Mouse (Mus musculus) heart, embryonic 14.5 days (tissue): Measurements from ENCODE around the gene Apela. TPM values are rescaled to one million over a fixed set of nuclear protein-coding genes. Genes with fewer than 3 reads are reported as not detected.
"Not testable (repeated sequence)": the region's sequence is repeated elsewhere in the genome, so short reads cannot be mapped to it uniquely, and the experiment has no call there.

Experiments used
- ATAC-seq: fragments of 200-750 bp; cut with Nextera tagmentation; 2 replicates; pipeline ENCODE4 v1.8.0; 2017; ENCODE audit warnings: low read depth, moderate TSS enrichment; ENCODE audit not compliant: insufficient number of reproducible peaks, insufficient read depth, low FRiP score
- H3K27ac ChIP-seq, 2 experiments: fragments of 200-500 bp in 1 of 2; fragments of 300-500 bp in 1 of 2; sonication (generic) in 1 of 2; replicated peaks in 1 of 2; 2 replicates each; pipeline ENCODE4 v1.5.1; 2012 to 2014; ENCODE audit warnings: low read depth in 2 of 2, low read length in 2 of 2, control low read depth in 1 of 2, mild to moderate bottlenecking in 1 of 2, mixed read lengths in 1 of 2; ENCODE audit not compliant: control insufficient read depth in 1 of 2, insufficient read depth in 1 of 2
- H3K27me3 ChIP-seq: fragments of 300-500 bp; sonication (generic); 2 replicates; pipeline ENCODE4 v1.6.1; 2014; ENCODE audit warnings: mild to moderate bottlenecking, low read length, control low read depth; ENCODE audit not compliant: control insufficient read depth, insufficient read depth
- H3K36me3 ChIP-seq: fragments of 300-500 bp; sonication (generic); 2 replicates; pipeline ENCODE4 v1.6.1; 2014; ENCODE audit warnings: mild to moderate bottlenecking, control low read depth, low read length, mixed read lengths; ENCODE audit not compliant: control insufficient read depth, insufficient read depth
- H3K4me1 ChIP-seq, 2 experiments: fragments of 200-500 bp in 1 of 2; fragments of 300-500 bp in 1 of 2; sonication (generic) in 1 of 2; 2 replicates each; pipeline ENCODE4 v1.6.1; 2012 to 2014; ENCODE audit warnings: low read length in 2 of 2, control low read depth in 1 of 2, mixed read lengths in 1 of 2; ENCODE audit not compliant: control insufficient read depth in 2 of 2, insufficient read depth in 2 of 2
- H3K4me2 ChIP-seq: fragments of 300-500 bp; sonication (generic); 2 replicates; pipeline ENCODE4 v1.6.1; 2014; ENCODE audit warnings: mild to moderate bottlenecking, low read length
- H3K4me3 ChIP-seq, 2 experiments: fragments of 200-500 bp in 1 of 2; fragments of 300-500 bp in 1 of 2; sonication (generic) in 1 of 2; 2 replicates each; pipeline ENCODE4 v1.5.1; 2012 to 2014; ENCODE audit warnings: low read length in 2 of 2, mild to moderate bottlenecking in 2 of 2, control low read depth in 1 of 2, low read depth in 1 of 2, moderate library complexity in 1 of 2; ENCODE audit not compliant: control insufficient read depth in 1 of 2, insufficient read depth in 1 of 2
- H3K9ac ChIP-seq: fragments of 300-500 bp; sonication (generic); 2 replicates; pipeline ENCODE4 v1.6.1; 2014; ENCODE audit warnings: mild to moderate bottlenecking, low read length
- H3K9me3 ChIP-seq: fragments of 300-500 bp; sonication (generic); 2 replicates; pipeline ENCODE4 v1.6.1; 2016; ENCODE audit warnings: low read length, control low read depth; ENCODE audit not compliant: control insufficient read depth
- WGBS: fragments of 180-500 bp; shearing (Covaris S2); extraction: QIAGEN DNeasy Blood & Tissue Kit; methylation state at CpG from one replicate; pipeline ENCODE4 v1.1.7; 2014; 5-methylcytosine and 5-hydroxymethylcytosine counted together
- polyA plus RNA-seq: library from polyadenylated mRNA; unstranded; fragments of >200 nt; fragmentation: Nextera tagmentation; extraction: Ambion mirVana; gene quantifications from 2 replicates; pipeline ENCODE4 v1.2.1, GENCODE M21; 2014

The Apela gene
- polyA plus RNA-seq, 1 experiment from 2014 or later = 7.1 TPM

- WGBS = 48% methylated on average over 8 of the region's 8 CpGs
- Histone ChIP-seq H3K27me3 (no peaks in the 10 kb centered on the region), H3K36me3 (no peaks in the 10 kb centered on the region), H3K9me3 (no peaks in the 10 kb centered on the region), H3K4me2 (no peak overlapping the region), H3K4me1 (no peaks in the 10 kb centered on the region), H3K9ac (no peak overlapping the region), H3K4me3 (no peak overlapping the region), H3K27ac (no peak overlapping the region)
- no peak for ATAC-seq
Observed at GRCm38 (mm10) chr8:65022485-65022884, 14.7 kb downstream of the Apela start.

GRCm38 (mm10) chr8:65018423-65018822 lies 18.7 kb downstream of the Apela start, which contains the start of the genes Trim61 and Trim60:
Gene Trim61, minus strand, starts transcription at chr8:65018523.
Gene Trim60, minus strand, starts transcription at chr8:65018584.
- H3K9ac ChIP-seq = no peak within 1 kb of the TSS
- no peaks in the 10 kb centered on the region for H3K36me3 ChIP-seq
- no peak within 1 kb of the TSS for H3K4me3 ChIP-seq
- no peak within 1 kb of the TSS for H3K27ac ChIP-seq
- no peaks in the 10 kb centered on the region for H3K27me3 ChIP-seq
- 84% methylated on average over 8 of the region's 8 CpGs for WGBS
- no peak within 1 kb of the TSS for H3K4me2 ChIP-seq
- H3K4me1 ChIP-seq = no peaks in the 10 kb centered on the region
- ATAC-seq = no peak
- H3K9me3 ChIP-seq = no peaks in the 10 kb centered on the region

GRCm38 (mm10) chr8:65007616-65008015 lies 29.5 kb downstream of the Apela start:
- H3K4me2 ChIP-seq, H3K27me3 ChIP-seq, H3K27ac ChIP-seq, H3K9ac ChIP-seq, ATAC-seq, H3K4me3 ChIP-seq, H3K4me1 ChIP-seq, H3K36me3 ChIP-seq, H3K9me3 ChIP-seq: not testable (repeated sequence)
- WGBS = 77% methylated on average over 6 of the region's 6 CpGs

- Histone ChIP-seq H3K4me1 (no peaks in the 10 kb centered on the region), H3K9me3 (no peaks in the 10 kb centered on the region), H3K36me3 (no peaks in the 10 kb centered on the region), H3K27me3 (no peaks in the 10 kb centered on the region), H3K27ac (no peak overlapping the region), H3K4me2 (no peak overlapping the region), H3K4me3 (no peak overlapping the region), H3K9ac (no peak overlapping the region)
- 78% methylated on average over 4 of the region's 4 CpGs for WGBS
- no peak for ATAC-seq
Observed at GRCm38 (mm10) chr8:64998806-64999365, 38.2 kb downstream of the Apela start.

- H3K9me3 ChIP-seq = 0 out of 2 replicates have a peak, but pooled peaks cover 3% of the 10 kb centered on the region
- WGBS = 87% methylated on average over 4 of the region's 4 CpGs
- no peak within 1 kb of the TSS for H3K9ac ChIP-seq
- H3K4me2 ChIP-seq = no peak within 1 kb of the TSS
- no peaks in the 10 kb centered on the region for H3K36me3 ChIP-seq
- no peak within 1 kb of the TSS for H3K4me3 ChIP-seq
- no peak within 1 kb of the TSS for H3K27ac ChIP-seq
- H3K4me1 ChIP-seq = no peaks in the 10 kb centered on the region
- ATAC-seq = no peak
- H3K27me3 ChIP-seq = no peaks in the 10 kb centered on the region
Observed at GRCm38 (mm10) chr8:64987731-64988130, 49.4 kb downstream of the Apela start, which contains the start of gene Trim75. Gene Trim75, minus strand, starts transcription at chr8:64987831.

- Histone ChIP-seq H3K4me3 (no peak overlapping the region), H3K4me2 (no peak overlapping the region), H3K9me3 (no peaks in the 10 kb centered on the region), H3K9ac (no peak overlapping the region), H3K27me3 (no peaks in the 10 kb centered on the region), H3K27ac (no peak overlapping the region), H3K4me1 (no peaks in the 10 kb centered on the region), H3K36me3 (no peaks in the 10 kb centered on the region)
- WGBS = 71% methylated on average over 20 of the region's 20 CpGs
- no peak for ATAC-seq
Observed at GRCm38 (mm10) chr8:64983150-64983897, 53.8 kb downstream of the Apela start.
